Mouse (Mus musculus): Measurements from ENCODE around the gene Scin.

GRCm38 (mm10) chr12:40029201-40029600, 104.8 kb downstream of the Scin start:
- TF ChIP-seq CTCF (IDR thresholded peaks at IDR 0.05; ENCODE audit: control insufficient read depth, insufficient read depth, insufficient replicate concordance, low read depth, low read length) (no peak), POLR2A (IDR thresholded peaks at IDR 0.05; ENCODE audit: control insufficient read depth, low read depth, low read length) (no peak)

Measured in testis, adult 2 months (tissue).